Mouse (Mus musculus): ENCODE results near the gene Tubgcp2.

Gene Tubgcp2

GRCm38 (mm10) chr7:140047811-140048311, 11.4 kb upstream of the Tubgcp2 start:
- no peak for DNase-seq (ENCODE audit: low spot score in 2 of 2)

GRCm38 (mm10) chr7:140045546-140045945, 9.1 kb upstream of the Tubgcp2 start:
- DNase-seq (ENCODE audit: low spot score in 2 of 2): no peak

GRCm38 (mm10) chr7:140042728-140043127, 6.3 kb upstream of the Tubgcp2 start:
- DNase-seq (ENCODE audit: low spot score in 2 of 2): no peak

- peak in 1 of 2 experiments; percentile 52 for DNase-seq (ENCODE audit: low spot score in 2 of 2)
Measured at GRCm38 (mm10) chr7:140037171-140037555, 694 bp upstream of the Tubgcp2 start.

- DNase-seq (ENCODE audit: low spot score in 2 of 2): peak in 1 of 2 experiments; percentile 19
Measured at GRCm38 (mm10) chr7:140035456-140035855, 1.0 kb downstream of the Tubgcp2 start.

GRCm38 (mm10) chr7:140033386-140033785, 3.1 kb downstream of the Tubgcp2 start:
- DNase-seq (ENCODE audit: low spot score in 2 of 2): peak in 1 of 2 experiments; percentile 33

- peak in 1 of 2 experiments; percentile 49 for DNase-seq (ENCODE audit: low spot score in 2 of 2)
Measured at GRCm38 (mm10) chr7:140032366-140032765, 4.1 kb downstream of the Tubgcp2 start.

GRCm38 (mm10) chr7:140031771-140032170, 4.7 kb downstream of the Tubgcp2 start:
- DNase-seq (ENCODE audit: low spot score in 2 of 2): peak in 1 of 2 experiments; percentile 52

- DNase-seq (ENCODE audit: low spot score in 2 of 2): peak in 1 of 2 experiments; percentile 8
Measured at GRCm38 (mm10) chr7:140011336-140011735, 25.1 kb downstream of the Tubgcp2 start.

- DNase-seq (ENCODE audit: low spot score in 2 of 2): peak; percentile 13 to 52
Measured at GRCm38 (mm10) chr7:140007781-140008180, 28.7 kb downstream of the Tubgcp2 start.

- DNase-seq (ENCODE audit: low spot score in 2 of 2): peak; percentile 14 to 55
Measured at GRCm38 (mm10) chr7:140006861-140007611, 29.4 kb downstream of the Tubgcp2 start.

GRCm38 (mm10) chr7:140004666-140005065, 31.8 kb downstream of the Tubgcp2 start:
- DNase-seq (ENCODE audit: low spot score in 2 of 2): peak; percentile 12 to 56

GRCm38 (mm10) chr7:140001086-140001740, 35.3 kb downstream of the Tubgcp2 start:
- peak; percentile 17 to 52 for DNase-seq (ENCODE audit: low spot score in 2 of 2)

GRCm38 (mm10) chr7:139998691-139999350, 37.6 kb downstream of the Tubgcp2 start:
- peak in 1 of 2 experiments; percentile 38 for DNase-seq (ENCODE audit: low spot score in 2 of 2)

- DNase-seq (ENCODE audit: low spot score in 2 of 2): no peak
Measured at GRCm38 (mm10) chr7:139994676-139995075, 41.8 kb downstream of the Tubgcp2 start.

- DNase-seq (ENCODE audit: low spot score in 2 of 2): no peak
Measured at GRCm38 (mm10) chr7:139994202-139994601, 42.3 kb downstream of the Tubgcp2 start.

- no peak for DNase-seq (ENCODE audit: low spot score in 2 of 2)
Measured at GRCm38 (mm10) chr7:139993532-139993931, 42.9 kb downstream of the Tubgcp2 start.

- DNase-seq (ENCODE audit: low spot score in 2 of 2): no peak
Measured at GRCm38 (mm10) chr7:139992406-139992805, 44.1 kb downstream of the Tubgcp2 start, which contains the start of gene Adam8. TSS of gene Adam8 (minus strand) at chr7:139992562.

GRCm38 (mm10) chr7:139990864-139991394, 45.5 kb downstream of the Tubgcp2 start:
- no peak for DNase-seq (ENCODE audit: low spot score in 2 of 2)

- no peak for DNase-seq (ENCODE audit: low spot score in 2 of 2)
Measured at GRCm38 (mm10) chr7:139988272-139988671, 48.2 kb downstream of the Tubgcp2 start.

- no peak for DNase-seq (ENCODE audit: low spot score in 2 of 2)
Measured at GRCm38 (mm10) chr7:139984505-139984904, 52.0 kb downstream of the Tubgcp2 start.

GRCm38 (mm10) chr7:139982058-139982457, 54.4 kb downstream of the Tubgcp2 start:
- no peak for DNase-seq (ENCODE audit: low spot score in 2 of 2)
